Mouse (Mus musculus): ENCODE data around the gene Arl1.
"Not testable (repeated sequence)": the region's sequence is repeated elsewhere in the genome, so short reads cannot be mapped to it uniquely, and the experiment has no call there.

The Arl1 gene

DNA sequence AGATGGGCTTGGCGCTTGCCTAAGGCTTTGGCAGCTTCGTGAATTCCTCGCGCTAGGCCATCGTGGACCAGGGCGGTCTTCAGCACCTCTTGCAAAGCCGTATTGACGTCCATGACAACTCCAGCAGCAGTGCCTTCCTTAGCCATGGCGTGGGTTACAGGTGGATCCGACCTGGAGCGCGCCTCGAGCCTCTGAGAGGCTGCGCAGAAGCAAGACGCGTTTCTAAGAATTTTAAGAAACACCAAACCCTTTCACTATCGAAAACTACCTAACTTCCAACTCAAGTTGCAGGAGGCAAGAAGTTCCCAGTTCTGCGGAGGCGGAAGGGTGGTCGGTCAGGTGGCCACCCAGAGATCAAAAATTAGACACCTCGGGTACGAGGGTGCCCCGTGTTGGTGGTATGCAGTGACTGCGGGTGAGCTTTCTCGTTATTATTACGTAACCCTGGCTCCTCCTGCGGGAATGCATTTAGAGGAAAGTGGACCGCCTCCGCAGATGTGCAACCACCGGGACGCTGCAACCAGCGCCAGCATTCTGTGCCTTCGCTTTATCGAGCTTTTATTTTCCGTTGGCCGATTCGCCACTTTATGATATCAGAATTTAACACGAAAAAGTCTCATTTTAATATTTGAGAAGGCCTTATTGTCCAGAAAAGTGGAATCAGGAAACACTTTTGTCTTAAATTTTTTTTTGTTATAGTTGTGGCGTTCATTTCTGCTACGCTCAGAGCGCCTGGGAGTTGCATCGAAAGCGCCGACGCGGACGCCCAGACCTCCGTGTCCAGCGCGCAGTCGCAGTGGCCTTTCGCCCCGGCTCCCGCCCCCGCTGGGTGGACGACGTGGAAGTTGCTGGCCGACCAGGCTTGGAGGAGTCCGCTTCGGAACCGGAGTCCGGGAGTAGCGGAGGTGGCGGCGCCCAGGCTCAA lies at the start of gene Arl1:
Arl1 (plus strand) TSS at position 288 of the 925 bp plus-strand sequence.
- DNase-seq (ENCODE audit: low spot score) = peak; percentile 80

DNA sequence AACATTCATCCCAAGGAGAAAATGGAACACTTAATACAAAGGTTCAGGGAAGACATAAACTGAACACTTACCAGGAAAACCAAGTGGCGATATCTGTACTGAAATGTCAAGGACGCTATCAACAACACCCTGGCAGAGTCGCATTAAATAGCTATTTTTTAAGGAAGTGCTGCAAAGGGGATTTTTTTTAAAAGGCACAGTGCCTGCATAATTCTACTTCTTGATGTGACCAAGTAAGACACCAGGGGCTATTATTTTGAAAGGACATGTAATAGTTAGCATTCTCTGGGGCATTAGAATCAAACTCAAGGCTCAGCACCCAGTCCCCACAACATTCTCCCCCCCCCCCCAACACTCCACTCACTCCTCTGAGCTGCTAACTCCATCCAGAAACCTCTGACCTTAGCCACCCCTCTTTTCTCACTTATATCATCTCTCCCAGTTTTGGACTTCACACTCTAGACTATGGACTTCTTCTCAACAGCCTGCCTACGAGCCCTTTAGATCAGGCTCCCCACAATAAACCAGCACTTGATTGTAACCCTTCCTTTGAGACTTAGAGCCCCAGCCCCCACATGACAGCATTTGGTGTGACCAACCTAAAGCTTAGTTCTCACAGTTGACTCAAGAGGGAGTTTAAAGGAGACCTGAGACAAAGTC lies 47.6 kb upstream of the Arl1 start:
- no peak for DNase-seq (ENCODE audit: low spot score)

DNA sequence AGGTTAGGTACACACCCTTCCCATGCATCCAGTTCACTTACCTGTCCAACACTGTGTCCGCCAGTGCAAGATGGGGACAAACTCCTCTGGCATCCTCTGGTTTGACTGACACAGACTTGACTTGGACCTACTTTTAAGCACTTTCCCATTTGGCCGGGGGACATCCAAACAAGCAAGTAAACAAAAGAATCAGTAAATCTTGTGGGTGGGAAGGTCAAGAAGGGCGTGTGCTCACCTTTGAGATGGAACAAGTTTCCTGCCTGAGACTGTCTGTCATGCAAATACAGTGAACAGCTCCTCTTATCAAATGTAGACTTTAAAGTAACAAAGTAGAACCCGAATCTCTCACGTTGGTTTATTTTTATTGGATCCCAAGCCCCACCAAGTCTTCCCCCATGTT lies 45.7 kb upstream of the Arl1 start, which contains the start of gene Spic:
Spic (minus strand) TSS at position 91 of the 400 bp plus-strand sequence.
- DNase-seq (ENCODE audit: low spot score) = no peak

DNA sequence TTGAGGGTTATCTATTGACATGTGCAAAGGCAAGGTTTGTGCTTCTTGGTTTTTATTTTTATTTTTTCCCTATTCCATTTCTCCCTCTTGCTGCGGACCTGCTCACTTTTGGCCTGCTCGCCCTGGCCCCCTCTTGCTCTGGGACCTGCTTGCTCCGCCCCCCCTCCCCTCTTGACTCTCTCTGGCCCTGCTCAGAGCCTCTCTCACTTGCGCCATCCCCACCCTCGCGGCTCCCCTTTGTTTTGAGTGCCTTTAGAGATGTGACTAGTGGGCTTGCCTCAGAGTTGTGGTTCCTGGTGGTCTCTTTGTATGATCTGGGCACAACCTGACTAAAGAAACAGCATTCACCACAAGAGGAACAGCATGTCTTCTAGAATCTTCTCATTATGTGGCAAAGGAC lies 29.7 kb upstream of the Arl1 start:
- DNase-seq (ENCODE audit: low spot score) = no peak

DNA sequence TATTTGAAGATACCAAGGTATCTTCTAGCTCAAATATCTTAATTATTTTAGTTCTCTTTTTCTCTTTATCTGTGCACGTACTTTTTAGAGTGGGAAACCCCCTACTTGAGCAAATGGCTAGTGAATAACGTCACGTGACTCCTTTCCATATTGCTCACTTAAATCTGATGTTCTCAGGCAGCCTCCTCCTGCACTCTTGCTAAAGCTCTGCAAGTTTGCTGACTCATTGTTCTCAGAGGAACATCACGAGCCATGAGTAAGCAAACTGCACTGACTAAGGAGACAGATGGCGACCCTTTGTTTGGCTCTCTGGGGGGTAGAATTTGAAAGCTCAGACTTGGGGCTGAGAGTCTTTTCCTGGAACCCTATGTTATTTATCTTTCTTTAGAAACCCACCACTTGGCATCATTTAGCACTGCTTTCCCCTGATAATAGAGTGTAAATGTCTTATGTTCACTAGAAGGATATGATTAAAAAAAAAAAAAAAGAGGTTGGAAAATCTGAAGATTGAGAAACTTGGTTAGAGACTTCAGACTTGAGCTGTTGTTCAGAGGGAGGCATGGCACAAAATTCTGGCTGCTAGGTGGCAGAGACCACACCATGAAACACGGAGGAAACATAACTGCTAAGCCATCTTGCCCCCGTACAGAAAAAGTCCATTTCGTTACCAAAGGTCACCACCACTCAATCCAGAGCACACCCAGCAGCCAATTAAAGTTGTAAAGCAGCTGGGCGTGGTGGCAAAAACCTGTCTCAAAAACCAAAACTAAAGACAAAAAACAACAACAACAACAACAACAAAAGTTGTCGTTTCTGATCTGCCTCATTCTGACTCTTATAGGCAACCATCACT lies 21.8 kb upstream of the Arl1 start:
- peak; percentile 36 for DNase-seq (ENCODE audit: low spot score)

DNA sequence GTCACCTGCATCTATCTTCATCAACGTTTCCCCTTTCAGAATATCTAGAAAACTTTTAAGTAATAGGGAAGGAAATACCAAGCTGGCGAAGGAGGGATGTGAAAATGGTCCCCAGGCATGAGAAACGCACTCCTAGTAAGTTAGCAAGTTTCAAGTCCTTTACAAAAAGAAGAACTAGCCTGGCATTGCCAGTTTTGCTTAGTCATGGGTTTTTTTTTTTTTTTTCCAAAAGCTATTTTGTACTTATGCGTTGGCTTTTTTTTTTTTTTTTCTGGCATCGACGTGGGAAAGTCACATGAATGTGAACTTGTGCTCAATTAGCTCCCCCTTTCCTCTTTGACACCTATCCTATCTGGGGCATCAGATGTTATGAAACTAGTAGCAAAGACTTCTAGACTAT lies 18.3 kb upstream of the Arl1 start:
- no peak for DNase-seq (ENCODE audit: low spot score)

DNA sequence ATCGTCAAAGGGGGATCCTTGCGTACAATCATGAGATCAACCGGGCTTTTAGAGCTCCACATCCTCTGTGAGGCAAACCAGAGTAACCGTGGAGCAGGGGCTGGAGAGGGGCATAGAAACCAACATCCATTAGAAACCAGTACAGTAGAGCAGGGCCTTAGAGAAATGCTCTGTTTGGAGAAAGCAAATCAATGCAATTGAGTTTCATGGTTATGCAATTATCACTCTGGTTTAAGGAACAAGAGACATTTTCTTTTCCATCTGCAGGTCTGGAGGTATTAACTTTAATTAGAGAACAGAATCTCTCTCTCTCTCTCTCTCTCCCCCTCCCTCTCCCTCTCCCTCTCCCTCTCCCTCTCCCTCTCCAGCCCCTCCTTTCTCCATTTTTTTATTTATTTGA lies 15.9 kb upstream of the Arl1 start:
- no peak for DNase-seq (ENCODE audit: low spot score)

DNA sequence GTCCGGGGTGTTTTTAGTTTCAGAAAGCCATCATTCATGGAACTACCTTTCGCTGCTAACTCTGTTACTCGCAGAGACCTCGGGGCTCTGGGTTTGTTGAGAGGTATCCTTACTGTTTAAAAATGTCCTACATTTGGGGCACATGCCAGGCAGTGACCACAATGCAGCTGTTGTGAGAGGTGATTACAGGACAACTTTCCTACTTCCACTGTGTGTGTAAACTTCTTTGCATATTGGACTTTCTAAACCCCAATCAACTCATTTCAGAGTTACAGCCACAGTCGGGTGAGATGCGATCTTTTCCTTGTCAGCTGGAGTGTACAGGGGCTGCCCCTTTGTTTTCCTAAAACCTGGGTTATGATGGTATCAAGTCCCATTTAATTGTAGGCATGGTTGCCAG lies 15.0 kb upstream of the Arl1 start:
- no peak for DNase-seq (ENCODE audit: low spot score)

DNA sequence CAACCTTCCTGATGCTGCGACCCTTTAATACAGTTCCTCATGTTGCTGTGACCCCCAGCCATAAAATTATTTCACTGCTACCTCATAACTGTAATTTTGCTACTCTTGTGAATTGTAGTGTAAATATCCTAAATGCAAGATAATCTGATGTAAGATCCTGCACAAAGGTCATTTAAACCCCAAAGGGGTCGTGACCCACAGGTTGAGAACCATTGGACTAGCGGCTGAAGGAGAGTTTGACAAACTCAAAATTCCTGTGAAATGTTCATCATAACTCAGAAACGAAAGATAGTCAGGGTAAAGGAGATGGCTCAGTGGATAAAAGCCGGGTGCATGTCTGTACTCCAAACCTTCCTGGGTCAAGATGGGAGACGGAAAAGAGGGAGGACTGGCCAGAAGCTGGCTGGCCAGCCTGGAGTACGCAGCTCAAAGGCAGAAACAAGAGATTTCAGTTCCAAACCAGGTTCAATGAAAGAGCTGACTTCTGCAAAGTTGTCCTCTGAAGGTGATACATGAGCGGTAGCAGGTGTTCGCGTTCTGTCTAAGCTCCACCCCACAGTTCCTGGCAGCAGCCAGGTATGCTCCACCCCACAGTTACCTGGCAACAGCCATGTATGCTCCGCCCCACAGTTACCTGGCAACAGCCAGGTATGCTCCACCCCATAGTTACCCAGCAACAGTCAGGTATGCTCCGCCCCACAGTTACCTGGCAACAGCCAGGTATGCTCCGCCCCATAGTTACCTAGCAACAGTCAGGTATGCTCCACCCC lies 13.5 kb upstream of the Arl1 start:
- no peak for DNase-seq (ENCODE audit: low spot score)

DNA sequence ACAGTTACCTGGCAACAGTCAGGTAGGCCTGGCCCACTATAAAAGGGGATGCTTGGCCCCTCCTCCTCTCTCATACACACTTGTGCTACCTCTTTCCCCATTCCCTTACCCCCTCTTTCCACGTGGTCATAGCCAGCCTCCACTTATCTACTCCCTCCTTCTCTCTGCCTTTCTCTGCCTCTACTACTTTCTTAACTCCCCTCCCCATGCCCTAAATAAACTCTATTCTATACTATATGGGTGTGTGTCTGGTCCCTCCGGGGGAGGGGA lies 13.0 kb upstream of the Arl1 start:
- no peak for DNase-seq (ENCODE audit: low spot score)

DNA sequence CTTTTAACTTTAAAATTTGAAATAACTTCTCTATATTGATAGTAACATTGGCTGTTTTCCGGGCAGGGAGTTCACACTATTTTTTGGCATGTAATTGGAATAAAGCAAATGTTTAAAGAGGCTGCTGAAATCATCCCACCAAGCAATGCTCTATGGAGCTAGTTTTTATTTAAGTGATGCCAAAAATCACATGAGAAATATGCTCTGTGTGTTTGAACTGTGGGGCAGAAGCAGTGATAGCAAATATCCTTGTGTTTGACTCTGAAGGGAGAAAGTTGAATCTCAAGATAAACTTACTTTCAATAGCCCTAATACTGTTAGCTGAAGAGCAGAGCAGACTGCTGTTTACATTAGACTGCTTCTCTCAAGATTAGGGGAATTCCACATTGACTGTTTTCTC lies 11.0 kb upstream of the Arl1 start:
- no peak for DNase-seq (ENCODE audit: low spot score)

DNA sequence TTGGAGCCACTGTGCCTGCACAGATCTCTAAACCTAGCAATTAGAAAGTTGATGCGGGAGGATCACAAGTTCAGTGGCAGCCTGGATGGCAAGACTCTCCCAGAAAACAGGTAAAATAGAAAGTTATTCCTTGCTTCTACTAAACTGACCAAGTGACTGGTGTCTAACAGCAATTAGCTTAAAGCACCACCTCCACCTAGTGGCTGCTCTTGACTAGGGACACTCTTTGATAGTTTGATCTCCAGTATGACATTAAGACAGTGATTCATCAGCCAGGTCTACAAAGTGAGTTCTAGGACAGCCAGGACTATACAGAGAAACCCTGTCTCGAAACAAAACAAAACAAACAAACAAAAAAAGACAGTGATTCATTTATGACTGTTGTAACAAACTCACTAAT lies 5.3 kb upstream of the Arl1 start:
- no peak for DNase-seq (ENCODE audit: low spot score)

DNA sequence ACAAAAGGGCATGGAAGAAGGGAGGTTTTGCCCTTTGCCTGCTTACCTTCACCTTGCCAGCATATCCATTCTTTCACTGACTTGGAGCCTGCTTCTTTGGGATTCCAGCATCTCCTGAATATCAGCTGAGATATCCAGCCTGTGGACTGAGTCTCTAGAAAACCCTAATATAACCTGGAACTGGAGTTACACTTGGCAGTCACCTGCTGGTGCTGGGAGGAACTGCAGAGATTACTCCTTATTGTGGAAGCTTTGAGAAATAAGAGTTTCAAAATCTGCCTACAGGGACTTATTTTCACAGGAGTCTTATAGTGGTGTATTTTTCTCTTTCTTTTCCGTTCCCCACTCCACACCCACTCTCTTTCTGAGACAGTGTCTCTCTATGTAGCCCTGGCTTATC lies 3.5 kb upstream of the Arl1 start:
- DNase-seq (ENCODE audit: low spot score) = no peak

DNA sequence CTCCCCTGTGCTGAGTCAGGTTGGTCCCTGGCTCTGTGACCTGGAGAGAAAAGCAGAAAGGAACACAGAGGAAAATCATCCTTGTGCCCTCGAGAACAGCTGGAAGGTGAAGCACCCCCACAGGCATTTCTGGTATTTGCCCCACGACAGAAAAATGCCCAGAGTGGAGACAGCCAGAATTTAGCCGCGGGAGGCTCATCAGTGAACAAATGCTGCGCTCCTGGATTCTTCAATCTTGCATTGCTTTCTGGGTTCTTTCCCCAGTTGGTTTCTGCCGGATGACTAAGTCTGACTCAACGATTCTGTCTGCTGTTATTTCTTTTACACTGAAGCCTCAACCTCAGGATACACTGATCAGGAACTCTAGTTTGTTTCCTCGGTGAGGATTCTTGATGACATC lies 2.5 kb upstream of the Arl1 start:
- no peak for DNase-seq (ENCODE audit: low spot score)

DNA sequence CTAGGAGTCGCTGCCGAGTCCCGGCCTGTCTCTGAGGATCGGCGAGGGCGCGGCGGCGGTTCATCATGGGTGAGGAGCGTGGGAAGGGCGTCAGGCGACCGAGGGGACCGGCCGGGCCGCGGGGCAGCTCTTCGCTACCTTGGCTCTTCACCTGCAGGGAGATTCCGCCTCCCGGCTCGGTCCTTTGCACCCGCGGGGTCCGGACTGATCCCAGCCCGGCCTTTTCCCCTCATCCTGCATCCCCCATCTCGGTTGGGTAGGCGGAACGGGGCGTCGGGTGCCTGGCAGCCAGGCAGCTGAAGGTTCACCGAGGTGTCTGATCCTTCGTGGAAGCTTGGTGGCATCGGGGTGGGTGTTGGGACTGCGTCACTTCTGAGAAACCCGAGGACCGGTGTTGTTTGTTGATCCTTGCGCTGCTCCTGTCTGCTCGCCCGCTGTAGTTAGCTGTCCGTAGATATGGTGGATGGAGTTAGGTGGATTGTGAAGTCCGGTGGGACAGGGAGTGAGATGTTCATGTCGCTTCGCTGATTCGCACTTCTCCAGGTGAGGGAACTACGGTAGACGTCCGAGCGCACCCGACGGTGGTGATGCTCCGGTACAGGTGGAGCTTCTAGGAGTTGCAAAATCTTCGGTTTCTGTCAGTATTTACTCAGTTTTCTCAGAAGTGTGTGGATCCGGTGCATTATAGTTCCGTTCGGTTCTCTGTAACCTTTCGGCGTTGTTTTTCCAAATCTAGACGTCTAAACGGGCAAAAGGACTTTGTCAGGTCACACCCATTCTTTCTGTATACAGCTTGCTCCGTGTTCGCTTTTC lies 1.0 kb downstream of the Arl1 start:
- no peak for DNase-seq (ENCODE audit: low spot score)

DNA sequence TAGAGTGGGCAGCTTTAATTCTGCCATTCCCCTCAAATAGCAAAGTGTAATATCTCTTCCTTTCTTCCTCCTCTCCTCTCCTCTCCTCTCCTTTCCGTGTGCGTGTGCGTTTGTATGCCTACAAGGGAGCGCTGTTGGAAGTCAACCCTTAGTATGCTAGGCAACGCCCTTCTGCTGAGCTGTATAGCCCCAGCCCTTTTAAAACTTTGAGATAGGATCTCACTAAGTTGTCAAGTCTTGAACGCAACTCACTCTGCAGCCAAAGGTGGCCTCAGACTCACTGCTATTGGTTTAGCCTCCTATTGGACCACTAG lies 1.6 kb downstream of the Arl1 start:
- no peak for DNase-seq (ENCODE audit: low spot score)

DNA sequence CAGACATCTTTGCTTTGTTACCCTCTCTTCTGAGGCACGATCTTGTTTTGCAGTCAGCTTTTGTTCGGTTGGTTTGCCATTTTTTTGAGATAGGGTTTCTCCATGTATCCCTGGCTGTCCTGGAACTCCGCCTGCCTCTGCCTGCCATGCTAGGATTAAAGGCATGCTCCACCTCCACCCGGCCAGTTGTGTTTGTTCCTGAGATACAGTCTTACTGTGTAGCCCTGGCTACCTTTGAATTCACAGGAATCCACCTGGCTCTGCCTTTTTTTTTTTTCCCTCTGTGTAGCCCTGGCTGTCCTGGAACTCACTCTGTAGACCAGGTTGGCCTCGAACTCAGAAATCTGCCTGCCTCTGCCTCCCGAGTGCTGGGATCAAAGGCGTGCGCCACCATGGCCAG lies 8.4 kb downstream of the Arl1 start:
- not testable (repeated sequence) for DNase-seq (ENCODE audit: low spot score)

DNA sequence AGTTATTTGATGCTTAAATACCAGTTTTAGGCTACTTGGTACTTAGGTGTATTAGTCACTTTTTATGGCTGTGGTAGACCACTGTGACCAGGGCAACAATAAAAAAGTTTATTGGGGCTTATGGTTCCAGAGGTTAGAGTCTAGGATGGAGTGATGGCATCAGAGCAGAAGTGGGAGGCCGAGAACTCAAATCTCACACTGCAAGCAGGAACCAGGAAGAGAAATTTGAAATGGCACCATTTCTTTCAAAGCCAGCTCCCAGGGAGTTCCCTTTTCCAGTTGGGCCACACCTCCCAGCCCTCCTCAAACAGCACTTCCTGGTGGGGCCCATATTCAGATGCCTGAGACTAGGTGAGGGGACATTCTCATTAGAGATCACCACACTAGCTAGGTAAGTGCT lies 9.2 kb downstream of the Arl1 start:
- no peak for DNase-seq (ENCODE audit: low spot score)

DNA sequence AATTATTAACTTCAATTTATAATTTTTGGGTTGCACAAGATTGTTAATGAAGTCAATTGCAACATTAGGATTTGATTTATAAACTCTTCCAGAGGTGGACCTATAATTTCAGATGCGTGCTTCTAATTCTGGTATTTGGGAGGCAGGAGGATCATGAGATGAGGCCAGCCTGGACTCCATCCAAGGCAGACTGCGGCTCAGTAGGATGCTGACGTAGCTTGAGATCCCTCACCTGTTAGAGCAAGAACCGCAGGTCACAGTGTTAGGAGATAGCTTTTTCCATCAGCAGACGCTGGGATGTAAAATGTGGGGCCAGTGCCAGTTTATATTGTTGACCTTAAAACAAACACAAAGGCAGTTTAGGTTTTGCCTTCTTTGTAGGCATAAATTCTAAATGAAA lies 10.1 kb downstream of the Arl1 start:
- no peak for DNase-seq (ENCODE audit: low spot score)

DNA sequence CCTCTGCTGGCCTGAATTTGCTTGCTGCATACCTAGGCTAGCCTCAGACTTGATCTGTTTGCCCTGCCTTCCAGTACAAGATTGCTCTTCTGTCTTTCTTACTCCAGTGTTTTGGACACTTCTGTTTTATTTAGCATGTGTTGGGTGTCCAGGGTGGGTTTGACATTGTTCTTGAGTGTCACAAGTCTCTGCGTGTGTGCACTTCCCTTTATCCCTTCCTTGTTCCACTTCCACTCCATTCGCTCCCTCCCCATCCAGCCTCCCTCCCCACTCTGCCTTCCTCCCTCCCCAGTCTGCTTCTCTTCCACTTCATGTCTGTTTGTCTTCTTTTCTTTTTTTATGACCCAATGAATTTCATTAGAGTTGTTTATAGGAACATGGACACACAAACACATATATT lies 10.8 kb downstream of the Arl1 start:
- no peak for DNase-seq (ENCODE audit: low spot score)

DNA sequence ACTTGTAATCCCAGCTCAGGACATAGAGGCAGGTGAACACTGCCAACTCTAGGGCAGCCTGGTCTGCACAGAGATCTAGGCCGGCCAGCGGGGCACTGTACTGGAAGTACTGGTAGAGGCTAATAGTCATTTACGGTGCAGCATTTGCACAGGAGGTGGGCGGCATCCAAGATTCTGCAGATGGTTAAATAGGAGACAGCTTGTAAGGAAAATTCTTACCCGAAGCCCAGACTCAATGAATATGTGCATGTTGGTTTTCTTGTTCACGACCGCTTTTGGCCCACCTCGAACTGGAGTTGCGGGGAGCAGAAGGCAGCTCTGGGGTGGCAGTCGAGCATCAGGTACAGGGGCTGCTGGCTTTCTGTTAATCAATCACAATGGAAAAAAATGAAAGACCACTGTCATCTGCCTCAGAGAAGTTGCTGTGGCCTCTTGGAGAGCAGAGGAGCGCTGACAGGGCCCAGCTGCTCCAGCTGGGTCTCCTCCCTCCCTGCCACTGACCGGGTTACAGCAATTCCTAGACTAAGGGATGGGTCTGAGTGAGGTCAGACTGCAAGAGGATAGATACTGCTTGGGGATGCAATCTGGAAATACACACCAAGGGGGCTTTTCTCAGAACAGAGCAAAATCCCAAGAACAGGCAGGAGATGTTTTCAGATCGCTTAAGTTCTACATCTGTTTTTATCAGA lies 31.0 kb downstream of the Arl1 start:
- no peak for DNase-seq (ENCODE audit: low spot score)

All from layer of hippocampus, adult 9-10 months (tissue).